Mouse (Mus musculus): Measurements from ENCODE around the gene Atox1.
"Not testable (repeated sequence)": the region's sequence is repeated elsewhere in the genome, so short reads cannot be mapped to it uniquely, and the experiment has no call there.

The Atox1 gene

GRCm38 (mm10) chr11:55415731-55416130 lies 45.3 kb downstream of the Atox1 start:
- ATAC-seq (ENCODE audit: insufficient number of reproducible peaks, low FRiP score, low TSS enrichment): not testable (repeated sequence)

GRCm38 (mm10) chr11:55415036-55415704 lies 45.9 kb downstream of the Atox1 start:
- ATAC-seq (ENCODE audit: insufficient number of reproducible peaks, low FRiP score, low TSS enrichment): no peak

DNA sequence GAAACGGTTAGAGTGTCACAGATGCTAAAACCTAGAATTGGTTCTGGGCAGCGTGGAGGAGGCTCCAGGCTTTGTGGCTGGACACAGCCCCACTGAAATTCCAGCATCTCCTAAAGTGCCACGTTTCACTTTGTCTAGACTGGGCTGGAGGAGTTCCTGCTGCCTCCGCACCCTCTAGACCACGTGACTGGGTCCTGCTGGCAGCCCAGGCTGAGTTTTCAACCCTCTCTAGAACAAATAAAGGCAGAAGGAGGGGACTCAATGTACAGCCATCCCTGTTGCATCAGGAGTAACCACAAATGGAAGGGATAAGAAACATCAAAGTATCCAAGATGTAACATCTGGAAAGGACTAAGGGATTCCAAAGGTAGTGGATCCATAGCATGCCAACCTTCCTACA lies 46.7 kb downstream of the Atox1 start:
- no peak for ATAC-seq (ENCODE audit: insufficient number of reproducible peaks, low FRiP score, low TSS enrichment)

DNA sequence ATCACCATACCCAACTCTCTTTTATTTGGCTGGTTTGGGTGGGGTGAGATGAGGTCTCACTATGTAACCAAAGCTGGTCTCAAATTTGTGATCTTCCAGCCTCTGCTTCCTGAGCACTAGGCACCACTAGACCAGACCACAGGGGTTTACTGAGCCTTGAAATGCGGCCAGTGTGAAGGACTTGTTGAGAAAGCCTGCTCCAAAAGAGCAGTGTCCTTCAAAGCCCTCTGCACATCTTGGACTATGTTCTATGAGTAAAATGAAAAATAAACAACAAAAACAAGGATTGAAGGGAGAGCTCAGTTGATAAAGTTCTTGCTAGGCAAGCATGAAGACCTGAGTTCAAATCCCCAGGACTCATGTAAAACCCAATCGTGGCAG lies 47.6 kb downstream of the Atox1 start:
- no peak for ATAC-seq (ENCODE audit: insufficient number of reproducible peaks, low FRiP score, low TSS enrichment)

- no peak for ATAC-seq (ENCODE audit: insufficient number of reproducible peaks, low FRiP score, low TSS enrichment)
These were observed 48.2 kb downstream of the Atox1 start for GRCm38 (mm10) chr11:55412680-55413415.

GRCm38 (mm10) chr11:55412034-55412433 lies 49.0 kb downstream of the Atox1 start:
- no peak for ATAC-seq (ENCODE audit: insufficient number of reproducible peaks, low FRiP score, low TSS enrichment)

- ATAC-seq (ENCODE audit: insufficient number of reproducible peaks, low FRiP score, low TSS enrichment): no peak
These were observed 50.5 kb downstream of the Atox1 start for GRCm38 (mm10) chr11:55410502-55410901.

GRCm38 (mm10) chr11:55410005-55410404 lies 51.0 kb downstream of the Atox1 start:
- no peak for ATAC-seq (ENCODE audit: insufficient number of reproducible peaks, low FRiP score, low TSS enrichment)

DNA sequence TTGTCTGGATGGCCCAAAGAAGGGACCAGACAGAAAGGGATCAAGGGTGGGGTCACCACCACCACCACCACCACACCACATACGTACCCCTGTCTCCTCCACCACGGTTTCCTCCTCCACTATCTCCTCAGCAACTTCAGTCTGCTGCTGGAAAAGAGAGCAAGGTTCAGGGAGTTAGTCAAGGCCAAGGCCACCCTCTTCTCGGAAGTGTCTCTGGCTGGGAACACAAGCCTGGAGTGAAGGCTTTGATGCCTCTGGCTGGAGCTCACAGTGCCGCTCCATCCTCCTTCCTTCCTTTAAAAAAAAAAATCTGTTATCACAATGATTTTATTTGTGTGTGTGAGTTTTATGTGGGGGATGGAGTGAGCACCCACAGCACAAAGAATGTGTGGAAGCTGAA lies 53.9 kb downstream of the Atox1 start:
- no peak for ATAC-seq (ENCODE audit: insufficient number of reproducible peaks, low FRiP score, low TSS enrichment)

GRCm38 (mm10) chr11:55405601-55406469 lies 55.2 kb downstream of the Atox1 start:
- no peak for ATAC-seq (ENCODE audit: insufficient number of reproducible peaks, low FRiP score, low TSS enrichment)

GRCm38 (mm10) chr11:55404659-55405457 lies 56.2 kb downstream of the Atox1 start:
- ATAC-seq (ENCODE audit: insufficient number of reproducible peaks, low FRiP score, low TSS enrichment): no peak

GRCm38 (mm10) chr11:55400863-55401262 lies 60.2 kb downstream of the Atox1 start:
- ATAC-seq (ENCODE audit: insufficient number of reproducible peaks, low FRiP score, low TSS enrichment): no peak

DNA sequence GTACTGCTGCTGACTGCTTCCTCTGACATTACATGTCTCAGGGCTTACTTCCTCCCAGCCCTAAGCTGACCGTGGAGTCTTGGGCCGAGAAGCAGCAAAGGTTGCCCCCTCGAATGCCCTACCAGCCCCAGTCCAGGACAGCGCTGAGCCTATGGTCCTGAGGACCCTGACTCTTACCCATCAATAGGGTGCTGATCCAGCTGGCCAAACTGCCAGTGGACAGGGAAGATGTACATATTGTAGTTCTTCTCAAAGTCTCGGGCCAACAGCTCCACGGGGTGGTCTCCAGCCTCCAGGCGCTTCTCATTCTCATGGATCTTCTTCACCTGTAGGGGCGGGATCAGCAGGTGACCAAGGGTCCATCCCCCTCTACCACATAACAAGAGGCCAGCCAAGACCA lies 62.7 kb downstream of the Atox1 start:
- no peak for ATAC-seq (ENCODE audit: insufficient number of reproducible peaks, low FRiP score, low TSS enrichment)

DNA sequence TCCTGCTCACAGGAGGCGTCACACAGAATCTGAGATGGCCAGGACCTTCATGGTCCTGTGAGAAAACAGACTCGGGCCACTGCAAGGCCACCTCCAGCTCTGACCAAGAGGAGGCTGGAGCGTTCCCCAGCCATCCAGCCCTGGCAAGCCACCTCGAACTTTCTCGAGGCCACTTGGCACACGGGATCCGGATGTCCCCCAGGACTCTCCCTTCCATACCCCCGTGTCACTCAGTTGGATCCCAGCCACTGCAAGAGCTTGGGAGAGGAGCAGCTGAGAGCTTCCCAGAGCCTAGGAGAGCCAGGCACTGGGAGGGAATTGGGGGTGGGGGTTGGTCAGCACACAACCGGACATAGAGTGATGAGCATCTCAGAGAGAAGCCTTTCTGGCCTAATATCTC lies 63.6 kb downstream of the Atox1 start:
- no peak for ATAC-seq (ENCODE audit: insufficient number of reproducible peaks, low FRiP score, low TSS enrichment)

DNA sequence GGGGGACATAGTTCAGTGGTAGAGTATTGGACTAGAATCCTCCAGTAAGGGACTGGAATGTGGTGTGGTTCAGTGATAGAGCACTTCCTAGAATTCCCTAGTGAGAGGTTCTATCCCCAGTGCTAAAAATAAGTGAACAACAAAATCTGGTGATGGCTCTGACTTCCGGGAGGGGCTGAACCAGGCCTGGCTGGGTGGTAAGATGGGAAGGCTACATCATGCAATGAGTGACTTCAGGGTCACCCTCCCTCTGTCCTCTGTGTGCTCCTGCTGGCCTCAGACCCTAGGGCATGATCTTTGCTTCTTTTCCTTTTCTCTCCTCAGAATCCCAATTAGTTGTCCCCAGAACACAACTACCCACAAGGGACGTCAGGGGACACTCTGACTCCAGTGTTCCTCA lies 64.0 kb downstream of the Atox1 start:
- ATAC-seq (ENCODE audit: insufficient number of reproducible peaks, low FRiP score, low TSS enrichment): no peak

All from cerebellum, adult (tissue).